Mouse (Mus musculus) liver, embryonic 16.5 days (tissue): ENCODE results near the gene Nucks1. TPM values are rescaled to one million over a fixed set of nuclear protein-coding genes. Genes with fewer than 3 reads are reported as not detected.

ENCODE experiments used
- ATAC-seq: fragments of 200-750 bp; cut with Nextera tagmentation; 2 replicates; pipeline ENCODE4 v1.8.0; 2017; ENCODE audit warnings: low read depth, mild to moderate bottlenecking, moderate number of reproducible peaks, moderate library complexity
- H3K27ac ChIP-seq: fragments of 300-500 bp; sonication (generic); 2 replicates; pipeline ENCODE4 v1.5.1; 2014; ENCODE audit warnings: mild to moderate bottlenecking, low read length
- H3K27me3 ChIP-seq: fragments of 300-500 bp; sonication (generic); 2 replicates; pipeline ENCODE4 v1.6.1; 2014; ENCODE audit warnings: low read depth, low read length, mixed read lengths; ENCODE audit not compliant: control insufficient read depth, insufficient read depth
- H3K36me3 ChIP-seq: fragments of 300-500 bp; sonication (generic); 2 replicates; pipeline ENCODE4 v1.6.1; 2014; ENCODE audit warnings: mild to moderate bottlenecking; ENCODE audit not compliant: control insufficient read depth, insufficient read depth
- H3K4me1 ChIP-seq: fragments of 300-500 bp; sonication (generic); 2 replicates; pipeline ENCODE4 v1.6.1; 2014; ENCODE audit warnings: low read depth, low read length, mixed read lengths; ENCODE audit not compliant: control insufficient read depth
- H3K4me2 ChIP-seq: fragments of 300-500 bp; sonication (generic); 2 replicates; pipeline ENCODE4 v1.6.1; 2014; ENCODE audit warnings: low read depth, low read length, mixed read lengths
- H3K4me3 ChIP-seq: fragments of 300-500 bp; sonication (generic); 2 replicates; pipeline ENCODE4 v1.5.1; 2014; ENCODE audit warnings: low read depth, mild to moderate bottlenecking, low read length
- H3K9ac ChIP-seq: fragments of 300-500 bp; sonication (generic); 2 replicates; pipeline ENCODE4 v1.6.1; 2014; ENCODE audit warnings: low read depth, low read length
- H3K9me3 ChIP-seq: fragments of 300-500 bp; sonication (generic); replicated peaks from 2 replicates; pipeline ENCODE4 v1.6.1; 2016; ENCODE audit warnings: low read length; ENCODE audit not compliant: control insufficient read depth
- WGBS: fragments of 180-500 bp; shearing (Covaris S2); extraction: QIAGEN DNeasy Blood & Tissue Kit; methylation state at CpG from one replicate; pipeline ENCODE4 v1.1.7; 2014; ENCODE audit not compliant: insufficient replicate concordance; 5-methylcytosine and 5-hydroxymethylcytosine counted together
- polyA plus RNA-seq: library from polyadenylated mRNA; unstranded; fragments of >200 nt; fragmentation: Nextera tagmentation; extraction: Ambion mirVana; gene quantifications from 2 replicates; pipeline ENCODE4 v1.2.1, GENCODE M21; 2015

Nucks1 gene
- polyA plus RNA-seq, 1 experiment from 2014 or later, result 25.1 TPM

- no peak for ATAC-seq
- Histone ChIP-seq H3K27me3 (no peaks in the 10 kb centered on the region), H3K27ac (no peak overlapping the region), H3K4me1 (peaks cover 10% of the 10 kb centered on the region), H3K9me3 (no peaks in the 10 kb centered on the region), H3K4me2 (no peak overlapping the region), H3K36me3 (no peaks in the 10 kb centered on the region), H3K9ac (no peak overlapping the region), H3K4me3 (no peak overlapping the region)
- WGBS, result 69% methylated on average over 6 of the region's 6 CpGs
Measured at GRCm38 (mm10) chr1:131973991-131974390, 63.7 kb downstream of the Nucks1 start.

- no peak for ATAC-seq
- 59% methylated on average over 5 of the region's 5 CpGs for WGBS
- Histone ChIP-seq H3K36me3 (no peaks in the 10 kb centered on the region), H3K9ac (no peak overlapping the region), H3K4me1 (no peaks in the 10 kb centered on the region), H3K27ac (no peak overlapping the region), H3K27me3 (no peaks in the 10 kb centered on the region), H3K4me2 (no peak overlapping the region), H3K9me3 (no peaks in the 10 kb centered on the region), H3K4me3 (no peak overlapping the region)
Measured at GRCm38 (mm10) chr1:131976886-131977285, 66.6 kb downstream of the Nucks1 start.

- Histone ChIP-seq H3K27me3 (no peaks in the 10 kb centered on the region), H3K9me3 (no peaks in the 10 kb centered on the region), H3K4me2 (no peak overlapping the region), H3K4me1 (no peaks in the 10 kb centered on the region), H3K27ac (no peak overlapping the region), H3K9ac (no peak overlapping the region), H3K36me3 (no peaks in the 10 kb centered on the region), H3K4me3 (no peak overlapping the region)
- 24% methylated on average over 2 of the region's 2 CpGs for WGBS
- no peak for ATAC-seq
Measured at GRCm38 (mm10) chr1:131980471-131980870, 70.1 kb downstream of the Nucks1 start.

GRCm38 (mm10) chr1:131981378-131982013, 71.2 kb downstream of the Nucks1 start:
- no peaks in the 10 kb centered on the region for H3K4me1 ChIP-seq
- H3K27ac ChIP-seq, result no peak overlapping the region
- no peak overlapping the region for H3K9ac ChIP-seq
- H3K4me2 ChIP-seq, result no peak overlapping the region
- no peak overlapping the region for H3K4me3 ChIP-seq
- WGBS, result 38% methylated on average over 12 of the region's 12 CpGs
- H3K27me3 ChIP-seq, result no peaks in the 10 kb centered on the region
- ATAC-seq, result peak; percentile 57
- no peaks in the 10 kb centered on the region for H3K36me3 ChIP-seq
- H3K9me3 ChIP-seq, result no peaks in the 10 kb centered on the region

GRCm38 (mm10) chr1:131982907-131983306, 72.6 kb downstream of the Nucks1 start:
- no peaks in the 10 kb centered on the region for H3K36me3 ChIP-seq
- H3K4me2 ChIP-seq, result no peak overlapping the region
- ATAC-seq, result peak; percentile 42; the same call in 1 of the 2 replicates
- 11% methylated on average over 5 of the region's 5 CpGs for WGBS
- no peak overlapping the region for H3K9ac ChIP-seq
- no peaks in the 10 kb centered on the region for H3K27me3 ChIP-seq
- no peak overlapping the region for H3K27ac ChIP-seq
- H3K9me3 ChIP-seq, result no peaks in the 10 kb centered on the region
- no peaks in the 10 kb centered on the region for H3K4me1 ChIP-seq
- no peak overlapping the region for H3K4me3 ChIP-seq

GRCm38 (mm10) chr1:131983806-131984205, 73.5 kb downstream of the Nucks1 start:
- Histone ChIP-seq H3K27me3 (no peaks in the 10 kb centered on the region), H3K27ac (no peak overlapping the region), H3K4me2 (no peak overlapping the region), H3K36me3 (no peaks in the 10 kb centered on the region), H3K9me3 (no peaks in the 10 kb centered on the region), H3K4me3 (no peak overlapping the region), H3K4me1 (no peaks in the 10 kb centered on the region), H3K9ac (no peak overlapping the region)
- ATAC-seq, result no peak
- 58% methylated on average over 2 of the region's 2 CpGs for WGBS

Other genes with a start within 250 kb of the Nucks1 start
- gene Rab7b, start 221.8 kb upstream of the Nucks1 start, polyA plus RNA-seq, result 0.96 and 1.3 TPM in 2 replicates
- gene Slc26a9, start 166.5 kb upstream of the Nucks1 start, polyA plus RNA-seq, result 0.06 TPM in 1 of 2 replicates, not detected in the other
- gene Pm20d1, start 113.2 kb upstream of the Nucks1 start, polyA plus RNA-seq, result 5.4 and 6.4 TPM in 2 replicates
- gene Slc41a1, start 83.0 kb upstream of the Nucks1 start, polyA plus RNA-seq, result 1.0 and 1.2 TPM in 2 replicates
- 9.4 and 10.0 TPM in 2 replicates for gene Rab29, start 43.3 kb upstream of the Nucks1 start, polyA plus RNA-seq
- 3.0 and 3.2 TPM in 2 replicates for gene Slc45a3, start 52.4 kb downstream of the Nucks1 start, polyA plus RNA-seq
- gene Elk4, start 97.1 kb downstream of the Nucks1 start, polyA plus RNA-seq, result 8.6 and 10.0 TPM in 2 replicates
- gene Mfsd4a, start 157.5 kb downstream of the Nucks1 start, polyA plus RNA-seq, result 5.3 and 6.3 TPM in 2 replicates
- 1.3 and 1.4 TPM in 2 replicates for gene Cdk18, start 229.2 kb downstream of the Nucks1 start, polyA plus RNA-seq